Mouse (Mus musculus): ENCODE measurements at regions not wholly inside any gene's neighbourhood (a gene's known extent, or its start where the extent isn't known, plus 50 kb on each side); places are given as distances from the start of the nearest gene placed in this dataset.
"Not testable (repeated sequence)": the region's sequence is repeated elsewhere in the genome, so short reads cannot be mapped to it uniquely, and the experiment has no call there.

GRCm38 (mm10) chr12:11037951-11038350 is 112.9 kb downstream of the Kcns3 start:
- no peak for DNase-seq (ENCODE audit: low spot score in 2 of 2)

- DNase-seq (ENCODE audit: low spot score in 2 of 2): no peak
These were observed 130.0 kb downstream of the Kcns3 start for GRCm38 (mm10) chr12:11020571-11021545.

GRCm38 (mm10) chr12:11011159-11011558 is 139.7 kb downstream of the Kcns3 start:
- no peak for DNase-seq (ENCODE audit: low spot score in 2 of 2)

GRCm38 (mm10) chr12:10984295-10984694 is 166.6 kb downstream of the Kcns3 start:
- no peak for DNase-seq (ENCODE audit: low spot score in 2 of 2)

GRCm38 (mm10) chr12:10949184-10949583 is 201.7 kb downstream of the Kcns3 start:
- DNase-seq (ENCODE audit: low spot score in 2 of 2): no peak

GRCm38 (mm10) chr12:10941064-10941463 is 209.8 kb downstream of the Kcns3 start:
- no peak for DNase-seq (ENCODE audit: low spot score in 2 of 2)

GRCm38 (mm10) chr12:10900054-10900453 is 250.8 kb downstream of the Kcns3 start:
- not testable (repeated sequence) for DNase-seq (ENCODE audit: low spot score in 2 of 2)

GRCm38 (mm10) chr12:10878791-10879190 is 272.1 kb downstream of the Kcns3 start:
- DNase-seq (ENCODE audit: low spot score in 2 of 2): no peak

- no peak for DNase-seq (ENCODE audit: low spot score in 2 of 2)
These were observed 276.0 kb downstream of the Kcns3 start for GRCm38 (mm10) chr12:10874589-10875554.

GRCm38 (mm10) chr12:10873716-10874401 is 277.0 kb downstream of the Kcns3 start:
- no peak for DNase-seq (ENCODE audit: low spot score in 2 of 2)

GRCm38 (mm10) chr12:10867674-10868635 is 282.9 kb downstream of the Kcns3 start:
- DNase-seq (ENCODE audit: low spot score in 2 of 2): no peak

- peak; percentile 27 to 35 for DNase-seq (ENCODE audit: low spot score in 2 of 2)
These were observed 283.8 kb downstream of the Kcns3 start for GRCm38 (mm10) chr12:10866907-10867538.

- no peak for DNase-seq (ENCODE audit: low spot score in 2 of 2)
These were observed 285.6 kb downstream of the Kcns3 start for GRCm38 (mm10) chr12:10865294-10865693.

- no peak for DNase-seq (ENCODE audit: low spot score in 2 of 2)
These were observed 330.5 kb downstream of the Kcns3 start for GRCm38 (mm10) chr12:10820335-10820734.

GRCm38 (mm10) chr12:10818083-10818482 is 332.8 kb downstream of the Kcns3 start:
- DNase-seq (ENCODE audit: low spot score in 2 of 2): no peak

- no peak for DNase-seq (ENCODE audit: low spot score in 2 of 2)
These were observed 333.3 kb downstream of the Kcns3 start for GRCm38 (mm10) chr12:10817516-10817915.

GRCm38 (mm10) chr12:10810597-10810996 is 340.3 kb downstream of the Kcns3 start:
- no peak for DNase-seq (ENCODE audit: low spot score in 2 of 2)

- DNase-seq (ENCODE audit: low spot score in 2 of 2): no peak
These were observed 346.4 kb downstream of the Kcns3 start for GRCm38 (mm10) chr12:10804491-10804890.

All from frontal cortex, postnatal 14 days (tissue).